Mouse (Mus musculus) cortical plate, adult 2 months (tissue): ENCODE results near the gene Oas1d. TPM values are rescaled to one million over a fixed set of nuclear protein-coding genes. Genes with fewer than 3 reads are reported as not detected.

ENCODE experiments used
- H3K27ac ChIP-seq: fragments of 200-500 bp; 2 replicates; pipeline ENCODE4 v1.5.1; 2012; ENCODE audit warnings: low read length, control low read depth, inconsistent platforms; ENCODE audit not compliant: insufficient read depth
- H3K4me1 ChIP-seq: fragments of 200-500 bp; 2 replicates; pipeline ENCODE4 v1.6.1; 2011; ENCODE audit warnings: low read length; ENCODE audit not compliant: control insufficient read depth, insufficient read depth
- H3K4me3 ChIP-seq: fragments of 200-500 bp; 2 replicates; pipeline ENCODE4 v1.5.1; 2011; ENCODE audit warnings: mild to moderate bottlenecking, low read length, control low read depth; ENCODE audit not compliant: insufficient read depth
- CTCF ChIP-seq: fragments of 200-500 bp; IDR thresholded peaks from 2 replicates; pipeline ENCODE4 v1.5.1; 2011; ENCODE audit warnings: mild to moderate bottlenecking, control low read depth, low read length; ENCODE audit not compliant: insufficient read depth; ENCODE audit errors: extremely low read depth
- POLR2A ChIP-seq: fragments of 200-500 bp; IDR thresholded peaks from 2 replicates; pipeline ENCODE4 v1.6.1; 2011; ENCODE audit warnings: mild to moderate bottlenecking, low read length, control low read depth; ENCODE audit not compliant: insufficient read depth; ENCODE audit errors: extremely low read depth
- polyA plus RNA-seq: library from polyadenylated mRNA; depleted of rRNA; stranded (reverse); fragments of >200 nt; gene quantifications from 2 replicates; pipeline ENCODE4 v1.2.3, GENCODE M21; 2012; rRNA removed

The Oas1d gene
- polyA plus RNA-seq, 1 experiment = not detected

DNA sequence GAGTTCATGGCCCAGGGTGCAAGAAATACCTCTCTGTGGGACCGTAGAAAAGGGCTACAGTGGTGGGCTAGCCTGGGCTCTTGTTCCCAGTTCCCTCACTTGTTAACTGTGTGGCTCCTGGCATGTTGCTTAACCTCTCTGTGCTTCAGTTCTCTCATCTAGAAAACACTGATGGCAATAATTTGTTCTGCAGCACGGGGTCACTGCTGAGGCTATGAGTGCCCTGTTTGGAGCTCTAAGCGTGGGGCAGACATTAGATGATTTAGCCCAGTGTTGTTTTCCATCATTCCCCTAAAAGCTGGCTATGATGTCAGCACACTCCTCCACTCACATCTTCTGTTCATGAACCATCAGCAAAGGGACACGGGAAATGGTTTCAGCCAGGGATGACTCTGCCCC is 53.8 kb downstream of the Oas1d start:
- Histone ChIP-seq H3K4me3 (no peak overlapping the region), H3K4me1 (no peaks in the 10 kb centered on the region), H3K27ac (no peak overlapping the region)
- TF ChIP-seq CTCF (no peak), POLR2A (no peak)

- no peak overlapping the region for H3K4me3 ChIP-seq
- no peaks in the 10 kb centered on the region for H3K4me1 ChIP-seq
- H3K27ac ChIP-seq = no peak overlapping the region
- TF ChIP-seq POLR2A (no peak), CTCF (no peak)
Observed at GRCm38 (mm10) chr5:120968799-120969198, 54.5 kb downstream of the Oas1d start.

GRCm38 (mm10) chr5:120969703-120970102 is 55.4 kb downstream of the Oas1d start:
- TF ChIP-seq CTCF = no peak
- TF ChIP-seq POLR2A = no peak
- Histone ChIP-seq H3K27ac (no peak overlapping the region), H3K4me3 (no peak overlapping the region), H3K4me1 (no peaks in the 10 kb centered on the region)

Other genes with a start within 250 kb of the Oas1d start
- gene Dtx1, start 202.6 kb upstream of the Oas1d start, polyA plus RNA-seq = 89.7 and 91.8 TPM in 2 replicates
- gene Oas2, start 164.7 kb upstream of the Oas1d start, polyA plus RNA-seq = 0.73 and 0.87 TPM in 2 replicates
- gene Oas3, start 136.9 kb upstream of the Oas1d start, polyA plus RNA-seq = 0.04 and 0.13 TPM in 2 replicates
- gene Oas1e, start 119.0 kb upstream of the Oas1d start, polyA plus RNA-seq = not detected in 2 replicates
- 2.3 TPM in 2 replicates for gene Oas1c, start 102.0 kb upstream of the Oas1d start, polyA plus RNA-seq
- not detected in 2 replicates for gene Oas1f, start 67.2 kb upstream of the Oas1d start, polyA plus RNA-seq
- gene Oas1h, start 53.1 kb upstream of the Oas1d start, polyA plus RNA-seq = not detected in 2 replicates
- 0.46 and 0.49 TPM in 2 replicates for gene Oas1g, start 26.9 kb upstream of the Oas1d start, polyA plus RNA-seq
- 1.8 and 2.2 TPM in 2 replicates for gene Oas1a, start 7.0 kb upstream of the Oas1d start, polyA plus RNA-seq
- 256 and 278 TPM in 2 replicates for gene Rph3a, start 95.6 kb downstream of the Oas1d start, polyA plus RNA-seq